Mouse (Mus musculus): ENCODE results near the gene Dlx6. TPM values are rescaled to one million over a fixed set of nuclear protein-coding genes. Genes with fewer than 3 reads are reported as not detected.

Dlx6 gene
- polyA plus RNA-seq (2014; fragmentation: Illumina TruSeq; extraction: RNeasy Lipid Tissue Mini Kit (QIAGEN cat#74804); ENCODE audit: low read depth, low replicate concordance): 0.30 TPM

DNA sequence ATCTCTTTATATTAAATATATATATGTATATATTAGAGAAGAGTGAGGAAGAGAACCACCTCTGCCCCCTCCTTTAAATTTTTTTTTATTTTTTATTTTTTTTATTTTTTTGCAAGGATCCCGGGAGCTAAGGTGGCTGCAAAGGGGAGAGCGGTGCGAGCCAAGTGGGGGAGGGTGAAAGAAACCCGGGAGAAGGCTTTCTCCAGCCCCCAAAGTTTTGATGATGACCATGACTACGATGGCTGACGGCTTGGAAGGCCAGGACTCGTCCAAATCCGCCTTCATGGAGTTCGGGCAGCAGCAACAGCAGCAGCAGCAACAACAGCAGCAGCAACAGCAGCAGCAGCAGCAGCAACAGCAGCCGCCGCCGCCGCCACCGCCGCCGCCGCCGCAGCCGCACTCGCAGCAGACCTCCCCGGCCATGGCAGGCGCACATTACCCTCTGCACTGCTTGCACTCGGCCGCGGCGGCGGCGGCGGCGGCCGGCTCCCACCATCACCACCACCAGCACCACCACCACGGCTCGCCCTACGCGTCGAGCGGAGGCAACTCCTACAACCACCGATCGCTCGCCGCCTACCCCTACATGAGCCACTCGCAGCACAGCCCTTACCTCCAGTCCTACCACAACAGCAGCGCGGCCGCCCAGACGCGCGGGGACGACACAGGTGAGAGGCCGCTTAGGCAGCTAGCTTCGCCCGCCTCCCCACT lies at the start of gene Dlx6:
TSS of gene Dlx6 (plus strand) at position 175 of the 711 bp plus-strand sequence.

DNA sequence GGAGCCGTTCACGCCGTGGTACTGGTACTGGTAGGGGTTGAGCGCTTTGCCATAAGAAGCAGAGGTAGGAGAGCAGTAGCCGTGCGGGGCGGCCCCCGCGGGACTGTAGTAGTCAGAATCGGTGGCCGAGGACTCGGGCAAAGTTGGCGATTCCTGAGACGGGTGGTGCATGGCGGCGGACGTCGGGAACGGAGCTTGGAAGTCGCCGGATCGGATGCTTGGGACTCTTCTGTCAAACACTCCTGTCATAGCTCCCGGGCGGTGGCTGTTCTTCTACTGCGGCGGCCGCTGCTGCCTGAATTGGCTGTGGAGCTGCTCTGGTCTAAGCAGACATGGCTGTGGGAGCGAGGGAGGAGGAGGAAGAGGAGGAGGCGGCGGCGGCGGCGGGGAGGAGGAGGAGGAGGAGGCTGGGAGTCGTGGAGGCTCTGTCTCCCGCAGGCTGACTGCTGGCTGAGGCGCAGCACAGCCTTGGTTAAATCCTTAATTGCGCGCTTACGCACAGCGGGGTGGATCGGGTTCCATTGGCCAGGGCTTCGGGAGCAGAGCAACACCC lies 18.6 kb downstream of the Dlx6 start, which contains the start of gene Dlx5:
TSS of gene Dlx5 (minus strand) at position 448 of the 553 bp plus-strand sequence.

Other genes with a start within 250 kb of the Dlx6 start
- gene Dlx5, start 18.8 kb downstream of the Dlx6 start, polyA plus RNA-seq (2014; fragmentation: Illumina TruSeq; extraction: RNeasy Lipid Tissue Mini Kit (QIAGEN cat#74804); ENCODE audit: low read depth, low replicate concordance): 0.67 TPM
- 3.4 TPM for gene Sdhaf3, start 92.7 kb downstream of the Dlx6 start, polyA plus RNA-seq (2014; fragmentation: Illumina TruSeq; extraction: RNeasy Lipid Tissue Mini Kit (QIAGEN cat#74804); ENCODE audit: low read depth, low replicate concordance)

Measured in adipose tissue, adult 10 weeks (tissue).